Mouse (Mus musculus): ENCODE data around the gene Tmc1. TPM values are rescaled to one million over a fixed set of nuclear protein-coding genes. Genes with fewer than 3 reads are reported as not detected.

Tmc1 gene
- polyA plus RNA-seq, 1 experiment, result not detected

DNA sequence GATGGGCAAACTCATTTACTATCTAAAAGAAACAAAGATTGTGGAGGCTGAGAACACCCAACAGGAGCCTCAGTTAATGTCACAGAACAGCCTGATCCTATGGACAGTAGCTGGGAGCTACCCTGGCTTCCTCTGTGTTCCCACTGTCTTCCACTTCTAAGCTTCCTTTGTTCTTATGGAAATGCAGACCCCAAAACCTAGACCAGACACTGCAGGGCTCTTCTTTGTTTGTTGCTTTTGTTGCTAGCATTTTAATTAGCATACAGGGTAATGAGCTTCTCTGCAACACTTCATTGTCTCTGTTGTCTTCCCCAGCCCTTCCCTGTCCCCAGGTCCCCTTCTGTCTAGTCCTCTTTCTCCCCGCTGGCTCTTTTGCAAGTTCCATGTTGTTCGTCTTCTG is 116.6 kb downstream of the Tmc1 start:
- H3K27ac ChIP-seq (ENCODE audit: insufficient read depth, low read depth, low read length), result no peak overlapping the region
- no peak overlapping the region for H3K4me3 ChIP-seq (ENCODE audit: insufficient read depth, low read depth, low read length)
- H3K4me1 ChIP-seq (ENCODE audit: control insufficient read depth, insufficient read depth, low read length), result peaks cover 5% of the 10 kb centered on the region; the same call in 1 of the 2 replicates
- no peak for TF ChIP-seq CTCF (IDR thresholded peaks at IDR 0.05; ENCODE audit: insufficient read depth, low read depth, low read length)
- TF ChIP-seq POLR2A (IDR thresholded peaks at IDR 0.05; ENCODE audit: insufficient read depth, low read depth, low read length), result no peak
- 60% methylated on average over 2 of the region's 2 CpGs for WGBS

GRCm38 (mm10) chr19:20836055-20836845 is 117.8 kb downstream of the Tmc1 start:
- 38% methylated on average over 9 of the region's 9 CpGs for WGBS
- Histone ChIP-seq H3K4me3 (ENCODE audit: insufficient read depth, low read depth, low read length) (no peak overlapping the region), H3K4me1 (ENCODE audit: control insufficient read depth, insufficient read depth, low read length) (peaks cover 5% of the 10 kb centered on the region; the same call in 1 of the 2 replicates), H3K27ac (ENCODE audit: insufficient read depth, low read depth, low read length) (peak overlapping the region; percentile 66)
- TF ChIP-seq CTCF (IDR thresholded peaks at IDR 0.05; ENCODE audit: insufficient read depth, low read depth, low read length) (no peak), POLR2A (IDR thresholded peaks at IDR 0.05; ENCODE audit: insufficient read depth, low read depth, low read length) (no peak)

DNA sequence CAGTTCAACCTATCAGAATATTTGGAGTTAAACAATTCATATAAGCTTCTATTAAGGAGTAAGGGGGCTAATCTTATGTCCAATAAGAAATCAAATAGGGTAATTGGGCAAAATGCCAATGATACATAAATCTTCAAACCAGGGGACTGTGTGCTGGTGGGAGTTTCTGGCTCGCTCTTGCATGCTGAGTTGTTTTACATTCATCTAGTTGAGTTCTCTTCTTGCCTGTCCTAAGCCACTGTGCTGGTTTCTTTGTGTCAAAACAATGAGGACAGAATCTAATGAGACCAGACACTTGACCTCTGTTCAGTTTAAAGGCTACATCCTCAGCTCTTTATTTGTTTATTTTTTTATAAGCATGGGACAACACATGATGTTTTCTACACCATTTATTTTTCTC is 119.1 kb downstream of the Tmc1 start:
- peaks cover 5% of the 10 kb centered on the region; the same call in 1 of the 2 replicates for H3K4me1 ChIP-seq (ENCODE audit: control insufficient read depth, insufficient read depth, low read length)
- TF ChIP-seq CTCF (IDR thresholded peaks at IDR 0.05; ENCODE audit: insufficient read depth, low read depth, low read length) (no peak), POLR2A (IDR thresholded peaks at IDR 0.05; ENCODE audit: insufficient read depth, low read depth, low read length) (no peak)
- 66% methylated on average over 1 of the region's 1 CpGs for WGBS
- H3K27ac ChIP-seq (ENCODE audit: insufficient read depth, low read depth, low read length), result no peak overlapping the region
- H3K4me3 ChIP-seq (ENCODE audit: insufficient read depth, low read depth, low read length), result no peak overlapping the region

- H3K4me1 ChIP-seq (ENCODE audit: control insufficient read depth, insufficient read depth, low read length), result no peaks in the 10 kb centered on the region
- H3K27ac ChIP-seq (ENCODE audit: insufficient read depth, low read depth, low read length), result no peak overlapping the region
- TF ChIP-seq POLR2A (IDR thresholded peaks at IDR 0.05; ENCODE audit: insufficient read depth, low read depth, low read length) (no peak), CTCF (IDR thresholded peaks at IDR 0.05; ENCODE audit: insufficient read depth, low read depth, low read length) (no peak)
- no peak overlapping the region for H3K4me3 ChIP-seq (ENCODE audit: insufficient read depth, low read depth, low read length)
Measured at GRCm38 (mm10) chr19:20799460-20799859, 154.5 kb downstream of the Tmc1 start.

DNA sequence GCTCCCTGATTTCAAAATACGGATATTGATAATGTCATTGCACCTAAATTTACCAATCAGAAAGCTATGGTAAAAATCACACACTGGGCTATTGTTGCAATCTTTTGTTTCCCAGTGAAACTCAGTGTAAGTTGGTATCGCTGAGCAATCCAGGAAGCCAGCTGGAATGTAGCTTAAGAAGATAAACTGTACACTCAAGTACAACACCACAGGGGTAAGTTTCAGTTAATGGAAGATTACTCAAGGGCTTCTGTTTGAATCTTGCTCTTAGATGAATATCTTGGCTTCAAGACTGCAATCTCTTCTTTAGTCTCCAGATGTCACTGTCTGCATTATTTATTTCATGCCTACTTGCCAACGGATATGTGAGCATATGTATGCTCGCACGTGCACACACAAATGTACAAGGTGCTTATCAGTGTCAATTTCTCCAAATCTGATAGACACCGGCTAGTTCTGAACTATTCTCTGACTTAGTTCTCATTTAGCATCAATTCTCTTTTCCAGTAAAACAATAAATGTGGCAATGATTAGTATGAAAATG is 156.4 kb downstream of the Tmc1 start:
- WGBS, result 19% methylated on average over 6 of the region's 6 CpGs
- no peak for TF ChIP-seq POLR2A (IDR thresholded peaks at IDR 0.05; ENCODE audit: insufficient read depth, low read depth, low read length)
- H3K4me3 ChIP-seq (ENCODE audit: insufficient read depth, low read depth, low read length), result no peak overlapping the region
- no peaks in the 10 kb centered on the region for H3K4me1 ChIP-seq (ENCODE audit: control insufficient read depth, insufficient read depth, low read length)
- H3K27ac ChIP-seq (ENCODE audit: insufficient read depth, low read depth, low read length), result no peak overlapping the region

GRCm38 (mm10) chr19:20796001-20796400 is 158.0 kb downstream of the Tmc1 start:
- TF ChIP-seq POLR2A (IDR thresholded peaks at IDR 0.05; ENCODE audit: insufficient read depth, low read depth, low read length) (no peak), CTCF (IDR thresholded peaks at IDR 0.05; ENCODE audit: insufficient read depth, low read depth, low read length) (no peak)
- Histone ChIP-seq H3K4me1 (ENCODE audit: control insufficient read depth, insufficient read depth, low read length) (no peaks in the 10 kb centered on the region), H3K4me3 (ENCODE audit: insufficient read depth, low read depth, low read length) (no peak overlapping the region), H3K27ac (ENCODE audit: insufficient read depth, low read depth, low read length) (no peak overlapping the region)
- 81% methylated on average over 4 of the region's 4 CpGs for WGBS

GRCm38 (mm10) chr19:20794999-20795398 is 159.0 kb downstream of the Tmc1 start:
- TF ChIP-seq POLR2A (IDR thresholded peaks at IDR 0.05; ENCODE audit: insufficient read depth, low read depth, low read length) (no peak), CTCF (IDR thresholded peaks at IDR 0.05; ENCODE audit: insufficient read depth, low read depth, low read length) (no peak)
- no peak overlapping the region for H3K4me3 ChIP-seq (ENCODE audit: insufficient read depth, low read depth, low read length)
- no peaks in the 10 kb centered on the region for H3K4me1 ChIP-seq (ENCODE audit: control insufficient read depth, insufficient read depth, low read length)
- no peak overlapping the region for H3K27ac ChIP-seq (ENCODE audit: insufficient read depth, low read depth, low read length)
- 88% methylated on average over 3 of the region's 3 CpGs for WGBS

DNA sequence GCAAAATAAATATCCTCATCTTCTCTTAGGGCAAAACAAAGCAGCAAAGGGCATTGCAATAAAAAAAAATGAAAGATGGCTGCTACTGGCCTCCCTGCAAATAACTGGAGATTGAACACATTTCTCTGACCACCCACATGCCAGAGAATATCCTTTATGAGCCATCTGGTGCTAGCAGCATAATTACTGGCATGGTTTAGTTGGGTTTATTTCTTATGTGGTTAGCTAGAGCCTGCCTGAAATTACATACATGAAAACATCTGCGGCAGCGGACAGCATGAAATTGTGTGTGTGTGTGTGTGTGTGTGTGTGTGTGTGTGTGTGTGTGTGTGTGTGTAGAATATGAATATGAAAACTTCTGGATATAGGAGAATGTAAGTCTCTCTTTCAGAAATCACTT is 161.2 kb downstream of the Tmc1 start:
- no peak overlapping the region for H3K4me3 ChIP-seq (ENCODE audit: insufficient read depth, low read depth, low read length)
- WGBS, result 86% methylated on average over 2 of the region's 2 CpGs
- TF ChIP-seq CTCF (IDR thresholded peaks at IDR 0.05; ENCODE audit: insufficient read depth, low read depth, low read length) (no peak), POLR2A (IDR thresholded peaks at IDR 0.05; ENCODE audit: insufficient read depth, low read depth, low read length) (no peak)
- no peaks in the 10 kb centered on the region for H3K4me1 ChIP-seq (ENCODE audit: control insufficient read depth, insufficient read depth, low read length)
- H3K27ac ChIP-seq (ENCODE audit: insufficient read depth, low read depth, low read length), result no peak overlapping the region

DNA sequence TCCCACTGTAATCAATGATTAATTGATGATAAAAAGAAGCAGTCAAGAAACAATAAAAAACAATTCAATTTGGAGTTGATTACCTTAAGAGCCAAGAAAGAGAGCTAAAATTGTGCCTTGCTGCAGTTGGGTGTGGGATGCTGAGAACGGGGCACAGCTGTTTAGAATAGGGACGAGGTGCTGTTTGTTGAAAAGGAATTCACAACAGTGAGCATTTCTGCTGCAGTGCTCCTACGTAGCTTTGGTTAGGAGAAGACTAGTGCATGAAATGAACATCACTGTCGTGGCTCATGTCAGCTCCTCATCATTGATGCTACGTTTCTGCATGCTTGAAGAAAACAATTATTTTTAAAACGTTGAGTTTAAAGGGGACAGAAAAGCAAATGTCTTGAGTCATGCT is 166.7 kb downstream of the Tmc1 start:
- Histone ChIP-seq H3K27ac (ENCODE audit: insufficient read depth, low read depth, low read length) (no peak overlapping the region), H3K4me1 (ENCODE audit: control insufficient read depth, insufficient read depth, low read length) (no peaks in the 10 kb centered on the region), H3K4me3 (ENCODE audit: insufficient read depth, low read depth, low read length) (no peak overlapping the region)
- WGBS, result 69% methylated on average over 6 of the region's 6 CpGs
- TF ChIP-seq CTCF (IDR thresholded peaks at IDR 0.05; ENCODE audit: insufficient read depth, low read depth, low read length) (no peak), POLR2A (IDR thresholded peaks at IDR 0.05; ENCODE audit: insufficient read depth, low read depth, low read length) (no peak)
